Mouse (Mus musculus) urinary bladder, adult 18-20 months (tissue): ENCODE measurements around the gene Fam53b.

Source experiments
- DNase-seq, 2 experiments: peaks; one replicate each; pipeline ENCODE4 v3.0.0; 2022; ENCODE audit warnings: low spot score in 2 of 2, mixed read lengths in 2 of 2

Gene Fam53b

GRCm38 (mm10) chr7:132712044-132712708, 101.5 kb downstream of the Fam53b start:
- DNase-seq, result no peak

- no peak for DNase-seq
Measured at GRCm38 (mm10) chr7:132711579-132711978, 102.1 kb downstream of the Fam53b start.

GRCm38 (mm10) chr7:132705130-132705529, 108.6 kb downstream of the Fam53b start:
- DNase-seq, result no peak

- DNase-seq, result no peak
Measured at GRCm38 (mm10) chr7:132704310-132704875, 109.3 kb downstream of the Fam53b start.

GRCm38 (mm10) chr7:132703515-132704309, 110.0 kb downstream of the Fam53b start:
- DNase-seq, result no peak

GRCm38 (mm10) chr7:132702492-132703070, 111.1 kb downstream of the Fam53b start:
- DNase-seq, result no peak

- no peak for DNase-seq
Measured at GRCm38 (mm10) chr7:132702024-132702423, 111.7 kb downstream of the Fam53b start.

GRCm38 (mm10) chr7:132701412-132701811, 112.3 kb downstream of the Fam53b start:
- no peak for DNase-seq

- no peak for DNase-seq
Measured at GRCm38 (mm10) chr7:132700107-132700506, 113.6 kb downstream of the Fam53b start.

GRCm38 (mm10) chr7:132699639-132700038, 114.0 kb downstream of the Fam53b start:
- no peak for DNase-seq

GRCm38 (mm10) chr7:132699165-132699564, 114.5 kb downstream of the Fam53b start:
- no peak for DNase-seq

GRCm38 (mm10) chr7:132698737-132699136, 114.9 kb downstream of the Fam53b start:
- no peak for DNase-seq

- no peak for DNase-seq
Measured at GRCm38 (mm10) chr7:132697258-132697796, 116.4 kb downstream of the Fam53b start.

GRCm38 (mm10) chr7:132693561-132693960, 120.1 kb downstream of the Fam53b start:
- no peak for DNase-seq

GRCm38 (mm10) chr7:132692719-132693118, 121.0 kb downstream of the Fam53b start:
- no peak for DNase-seq

- DNase-seq, result no peak
Measured at GRCm38 (mm10) chr7:132690716-132691472, 122.8 kb downstream of the Fam53b start.

GRCm38 (mm10) chr7:132689722-132690121, 124.0 kb downstream of the Fam53b start:
- no peak for DNase-seq

GRCm38 (mm10) chr7:132688721-132689120, 125.0 kb downstream of the Fam53b start:
- DNase-seq, result no peak

GRCm38 (mm10) chr7:132687897-132688296, 125.8 kb downstream of the Fam53b start:
- DNase-seq, result no peak

GRCm38 (mm10) chr7:132686515-132686914, 127.2 kb downstream of the Fam53b start:
- DNase-seq, result no peak

GRCm38 (mm10) chr7:132683923-132684322, 129.8 kb downstream of the Fam53b start:
- no peak for DNase-seq
